Mouse (Mus musculus) CH12.LX (cell line): ENCODE measurements around the gene Lrfn1. TPM values are rescaled to one million over a fixed set of nuclear protein-coding genes. Genes with fewer than 3 reads are reported as not detected.

Source experiments
- DNase-seq: peaks from one replicate; pipeline ENCODE4 v3.0.0-alpha.2; 2013; ENCODE audit errors: extremely low read depth
- H3K27ac ChIP-seq: 2 replicates; pipeline ENCODE4 v1.5.1; 2012; ENCODE audit warnings: low read depth, mild to moderate bottlenecking, control low read depth, moderate library complexity; ENCODE audit not compliant: insufficient read depth
- H3K27me3 ChIP-seq: replicated peaks from 2 replicates; pipeline ENCODE3; 2012; ENCODE audit warnings: inconsistent platforms
- H3K36me3 ChIP-seq, 2 experiments: replicated peaks in 1 of 2; 2 replicates each; pipeline versions ENCODE3 to v1.6.1; 2012; ENCODE audit warnings: inconsistent platforms in 1 of 2, low read length in 1 of 2, mild to moderate bottlenecking in 1 of 2, mixed read lengths in 1 of 2, moderate library complexity in 1 of 2; ENCODE audit not compliant: control insufficient read depth in 1 of 2, insufficient read depth in 1 of 2
- H3K4me1 ChIP-seq, 2 experiments: 2 replicates each; pipeline ENCODE4 v1.6.1; 2012; ENCODE audit warnings: inconsistent platforms in 1 of 2, moderate library complexity in 1 of 2; ENCODE audit not compliant: insufficient read depth in 2 of 2, control insufficient read depth in 1 of 2
- H3K4me2 ChIP-seq: 2 replicates; pipeline ENCODE4 v1.6.1; 2012; ENCODE audit warnings: low read depth, mild to moderate bottlenecking, control low read depth; ENCODE audit not compliant: poor library complexity, insufficient read depth, severe bottlenecking
- H3K4me3 ChIP-seq, 3 experiments: fragments of 150-350 bp in 1 of 3; sonication (generic) in 1 of 3; replicated peaks in 1 of 3; 2 replicates each; pipeline versions ENCODE3 to v1.5.1; 2011 to 2012; ENCODE audit warnings: low read depth in 2 of 3, low read length in 2 of 3, mild to moderate bottlenecking in 2 of 3, moderate library complexity in 2 of 3, control low read depth in 1 of 3, improper control_type of control experiment in 1 of 3, inconsistent platforms in 1 of 3, mixed read lengths in 1 of 3; ENCODE audit not compliant: poor library complexity in 1 of 3
- H3K79me2 ChIP-seq: replicated peaks from 2 replicates; pipeline ENCODE4 v1.6.1; 2012; ENCODE audit warnings: mild to moderate bottlenecking, moderate library complexity; ENCODE audit not compliant: control insufficient read depth, poor library complexity, insufficient read depth, severe bottlenecking; ENCODE audit errors: extremely low read depth
- H3K9ac ChIP-seq: 2 replicates; pipeline ENCODE4 v1.6.1; 2012; ENCODE audit warnings: low read depth, mild to moderate bottlenecking, control low read depth, moderate library complexity; ENCODE audit not compliant: insufficient read depth
- H3K9me3 ChIP-seq: replicated peaks from 2 replicates; pipeline ENCODE3; 2012; ENCODE audit warnings: low read length, inconsistent platforms, mixed read lengths
- E2F4 ChIP-seq: IDR thresholded peaks from 2 replicates; pipeline ENCODE4 v1.6.1; 2011; ENCODE audit warnings: low read depth, low read length, improper control_type of control experiment; ENCODE audit not compliant: insufficient replicate concordance
- ETS1 ChIP-seq: conservative IDR thresholded peaks from 2 replicates; pipeline ENCODE4 v1.6.1; 2012; ENCODE audit warnings: low read depth, mild to moderate bottlenecking, inconsistent platforms, low read length, improper control_type of control experiment, moderate library complexity
- GABPA ChIP-seq: IDR thresholded peaks from 2 replicates; pipeline ENCODE4 v1.6.1; 2012; ENCODE audit warnings: low read depth, low read length, improper control_type of control experiment, inconsistent platforms; ENCODE audit not compliant: insufficient replicate concordance
- HCFC1 ChIP-seq: IDR thresholded peaks from 2 replicates; pipeline ENCODE4 v1.6.1; 2012; ENCODE audit warnings: low read depth, mild to moderate bottlenecking, inconsistent platforms, low read length, improper control_type of control experiment
- KAT2A ChIP-seq: IDR thresholded peaks from 2 replicates; pipeline ENCODE4 v1.6.1; 2012; ENCODE audit warnings: low read length, improper control_type of control experiment, inconsistent platforms; ENCODE audit not compliant: insufficient replicate concordance
- MEF2A ChIP-seq: IDR thresholded peaks from 2 replicates; pipeline ENCODE4 v1.6.1; 2014; ENCODE audit warnings: low read depth, mild to moderate bottlenecking, inconsistent platforms, low read length, improper control_type of control experiment, borderline replicate concordance
- MYC ChIP-seq: IDR thresholded peaks from 2 replicates; pipeline ENCODE4 v1.6.1; 2011; ENCODE audit warnings: low read depth, mild to moderate bottlenecking, improper control_type of control experiment, low read length
- NELFE ChIP-seq: IDR thresholded peaks from 2 replicates; pipeline ENCODE4 v1.6.1; 2011; ENCODE audit warnings: low read depth, low read length, improper control_type of control experiment
- NRF1 ChIP-seq: IDR thresholded peaks from 2 replicates; pipeline ENCODE4 v1.6.1; 2014; ENCODE audit warnings: low read depth, mild to moderate bottlenecking, inconsistent platforms, low read length, improper control_type of control experiment, moderate library complexity
- PAX5 ChIP-seq: IDR thresholded peaks from 2 replicates; pipeline ENCODE4 v1.6.1; 2012; ENCODE audit warnings: low read length, inconsistent platforms, mixed read lengths
- POLR2AphosphoS2 ChIP-seq: IDR thresholded peaks from 2 replicates; pipeline ENCODE4 v1.6.1; 2011; ENCODE audit warnings: low read depth, low read length, improper control_type of control experiment
- RAD21 ChIP-seq: IDR thresholded peaks from 2 replicates; pipeline ENCODE4 v1.6.1; 2011; ENCODE audit warnings: low read depth, mild to moderate bottlenecking, low read length, improper control_type of control experiment, moderate library complexity
- SIN3A ChIP-seq: IDR thresholded peaks from 2 replicates; pipeline ENCODE4 v1.6.1; 2012; ENCODE audit warnings: low read length, improper control_type of control experiment, inconsistent platforms
- SMC3 ChIP-seq: IDR thresholded peaks from 2 replicates; pipeline ENCODE4 v1.6.1; 2011; ENCODE audit warnings: low read depth, low read length, improper control_type of control experiment
- UBTF ChIP-seq: IDR thresholded peaks from 2 replicates; pipeline ENCODE4 v1.6.1; 2012; ENCODE audit warnings: low read depth, mild to moderate bottlenecking, inconsistent platforms, low read length, improper control_type of control experiment, moderate library complexity
- USF2 ChIP-seq: conservative IDR thresholded peaks from 2 replicates; pipeline ENCODE4 v1.6.1; 2011; ENCODE audit warnings: low read depth, low read length, improper control_type of control experiment
- ZC3H11A ChIP-seq: IDR thresholded peaks from 2 replicates; pipeline ENCODE4 v1.6.1; 2012; ENCODE audit warnings: low read depth, mild to moderate bottlenecking, inconsistent platforms, low read length, improper control_type of control experiment
- ZKSCAN1 ChIP-seq: IDR thresholded peaks from 2 replicates; pipeline ENCODE4 v1.6.1; 2012; ENCODE audit warnings: low read depth, inconsistent platforms, low read length, improper control_type of control experiment, borderline replicate concordance
- ZNF384 ChIP-seq: IDR thresholded peaks from 2 replicates; pipeline ENCODE4 v1.6.1; 2012; ENCODE audit warnings: low read depth, low read length, improper control_type of control experiment, inconsistent platforms
- dilution Hi-C: fragments of 300-500 bp; cut with MboI; formaldehyde crosslinking; loops from 2 replicates; pipeline ENCODE4 v1.14.3; 2020; ENCODE audit warnings: low sequenced_read_pairs; ENCODE audit not compliant: extremely low pct_unique_long_range_greater_than_20kb, extremely low pct_ligation_motif_present
- in situ Hi-C: fragments of 300-500 bp; cut with MboI; formaldehyde crosslinking; loops from 3 replicates; pipeline ENCODE4 v1.14.3; 2019; ENCODE audit warnings: low sequenced_read_pairs, low pct_ligation_motif_present, low pct_unique_long_range_greater_than_20kb, mixed read lengths
- polyA plus RNA-seq: library from polyadenylated mRNA; unstranded; fragments of >175 nt; gene quantifications from 2 replicates; pipeline ENCODE4 v1.2.1, GENCODE M21; 2012; ENCODE audit warnings: low read depth; ENCODE audit not compliant: insufficient read length
- total RNA-seq, 2 experiments: library from RNA; depleted of rRNA; stranded (reverse); fragments of 300-350 nt in 1 of 2; fragments of >200 nt in 1 of 2; gene quantifications; 2 replicates each; pipeline ENCODE4 v1.2.3; 2012 to 2014

Gene Lrfn1
- total and polyA plus RNA-seq, 3 experiments = 0.67 to 2.7 (median 0.99) TPM

GRCm38 (mm10) chr7:28490903-28491302 is 39.1 kb downstream of the Lrfn1 start:
- in situ Hi-C loops (no loop called here), dilution Hi-C loops (no loop called here)
- Histone ChIP-seq H3K79me2 (no peaks in the 10 kb centered on the region), H3K36me3 (no peaks in the 10 kb centered on the region), H3K4me3 (no peak overlapping the region), H3K9me3 (no peaks in the 10 kb centered on the region), H3K9ac (no peak overlapping the region), H3K4me1 (peaks cover 2 to 15% of the 10 kb centered on the region in 2 experiments), H3K27me3 (peaks cover 14% of the 10 kb centered on the region), H3K27ac (no peak overlapping the region), H3K4me2 (no peak overlapping the region)
- DNase-seq = no peak
- TF ChIP-seq ETS1 (no peak), USF2 (no peak), POLR2AphosphoS2 (no peak), PAX5 (no peak), NRF1 (no peak), NELFE (no peak), HCFC1 (no peak), SMC3 (no peak), MYC (no peak), RAD21 (no peak), MEF2A (no peak), E2F4 (no peak), GABPA (no peak), KAT2A (no peak), ZC3H11A (no peak), ZKSCAN1 (no peak)

- peaks cover 6 to 18% of the 10 kb centered on the region in 2 experiments for H3K4me1 ChIP-seq
- no peaks in the 10 kb centered on the region for H3K79me2 ChIP-seq
- dilution Hi-C loops = no loop called here
- TF ChIP-seq POLR2AphosphoS2 (no peak), ZC3H11A (no peak), HCFC1 (no peak), UBTF (no peak), SIN3A (no peak), ZNF384 (no peak)
- peaks cover 11% of the 10 kb centered on the region for H3K27me3 ChIP-seq
- H3K36me3 ChIP-seq = no peaks in the 10 kb centered on the region
- in situ Hi-C loops = no loop called here
- no peaks in the 10 kb centered on the region for H3K9me3 ChIP-seq
- H3K27ac ChIP-seq = no peak overlapping the region
- H3K4me2 ChIP-seq = no peak overlapping the region
- no peak overlapping the region for H3K9ac ChIP-seq
- DNase-seq = no peak
- H3K4me3 ChIP-seq = no peak overlapping the region
Observed at GRCm38 (mm10) chr7:28492310-28492709, 40.5 kb downstream of the Lrfn1 start.
